Mouse (Mus musculus): ENCODE measurements at regions not wholly inside any gene's neighbourhood (a gene's known extent, or its start where the extent isn't known, plus 50 kb on each side); places are given as distances from the start of the nearest gene placed in this dataset.

- no peak for TF ChIP-seq CTCF (IDR thresholded peaks at IDR 0.05; ENCODE audit: insufficient read depth, low read length)
- TF ChIP-seq POLR2A (IDR thresholded peaks at IDR 0.05; ENCODE audit: borderline replicate concordance, extremely low read depth, low read depth, low read length) = no peak
Observed at GRCm38 (mm10) chr11:112956748-112957440, 174.9 kb downstream of the Sox9 start.
